Mouse (Mus musculus): Measurements from ENCODE around the gene Npy. TPM values are rescaled to one million over a fixed set of nuclear protein-coding genes. Genes with fewer than 3 reads are reported as not detected.

Npy gene
- total RNA-seq (2014; fragmentation: Nextera tagmentation) (not detected in 2 replicates), total RNA-seq (2017) (not detected in 2 replicates)

GRCm38 (mm10) chr6:49821961-49822870 lies at the start of gene Npy:
Gene Npy (plus strand): TSS chr6:49822710.
- ATAC-seq (replicated peaks; ENCODE audit: poor library complexity, severe bottlenecking): peak; percentile 84

DNA sequence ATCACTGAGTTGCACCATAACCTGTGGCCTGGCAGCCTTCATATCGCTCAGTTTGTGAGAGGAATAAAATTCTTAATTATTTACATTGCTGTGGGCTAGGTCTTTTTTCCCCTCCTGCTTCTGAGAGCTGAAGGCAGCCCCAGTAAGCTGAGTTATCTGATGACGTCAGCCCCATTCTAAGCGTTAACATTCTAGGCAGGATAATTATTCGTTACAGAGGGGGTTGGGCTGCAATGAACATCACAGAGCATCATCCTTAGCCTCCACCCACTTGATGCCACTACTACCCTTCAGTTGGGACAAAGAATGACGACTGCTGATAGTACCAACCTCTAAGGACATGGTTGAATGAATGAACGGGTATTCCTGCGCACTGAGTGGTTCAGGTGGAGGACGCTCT lies 47.5 kb upstream of the Npy start:
- no peak for ATAC-seq (replicated peaks; ENCODE audit: poor library complexity, severe bottlenecking)

- ATAC-seq (replicated peaks; ENCODE audit: poor library complexity, severe bottlenecking): peak; percentile 80
These were observed 44.4 kb upstream of the Npy start for GRCm38 (mm10) chr6:49778109-49778508.

GRCm38 (mm10) chr6:49778729-49779128 lies 43.8 kb upstream of the Npy start:
- no peak for ATAC-seq (replicated peaks; ENCODE audit: poor library complexity, severe bottlenecking)

- ATAC-seq (replicated peaks; ENCODE audit: poor library complexity, severe bottlenecking): no peak
These were observed 42.9 kb upstream of the Npy start for GRCm38 (mm10) chr6:49779606-49780005.

- no peak for ATAC-seq (replicated peaks; ENCODE audit: poor library complexity, severe bottlenecking)
These were observed 41.6 kb upstream of the Npy start for GRCm38 (mm10) chr6:49780846-49781400.

GRCm38 (mm10) chr6:49781852-49782251 lies 40.7 kb upstream of the Npy start:
- ATAC-seq (replicated peaks; ENCODE audit: poor library complexity, severe bottlenecking): peak; percentile 45

GRCm38 (mm10) chr6:49782679-49783078 lies 39.8 kb upstream of the Npy start:
- ATAC-seq (replicated peaks; ENCODE audit: poor library complexity, severe bottlenecking): no peak

DNA sequence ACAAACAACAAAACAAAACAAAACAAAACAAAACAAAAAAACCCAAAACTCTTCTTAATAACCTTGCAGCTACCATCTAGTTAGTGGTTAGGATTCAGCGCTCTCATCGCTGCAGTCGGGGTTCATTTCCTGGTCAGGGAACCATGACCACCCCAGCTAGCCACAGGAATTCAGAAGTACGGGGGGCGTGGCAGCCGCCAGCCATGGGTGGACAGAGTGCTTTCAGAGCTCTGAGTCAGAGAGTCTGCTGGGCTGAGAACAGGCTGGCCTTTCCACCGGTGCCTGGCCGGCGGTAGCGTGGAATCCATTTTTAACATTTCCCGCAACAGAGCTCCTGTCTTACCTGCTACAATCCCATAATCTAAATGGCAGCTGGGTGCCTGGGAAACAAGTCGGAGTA lies 30.0 kb upstream of the Npy start:
- ATAC-seq (replicated peaks; ENCODE audit: poor library complexity, severe bottlenecking): no peak

DNA sequence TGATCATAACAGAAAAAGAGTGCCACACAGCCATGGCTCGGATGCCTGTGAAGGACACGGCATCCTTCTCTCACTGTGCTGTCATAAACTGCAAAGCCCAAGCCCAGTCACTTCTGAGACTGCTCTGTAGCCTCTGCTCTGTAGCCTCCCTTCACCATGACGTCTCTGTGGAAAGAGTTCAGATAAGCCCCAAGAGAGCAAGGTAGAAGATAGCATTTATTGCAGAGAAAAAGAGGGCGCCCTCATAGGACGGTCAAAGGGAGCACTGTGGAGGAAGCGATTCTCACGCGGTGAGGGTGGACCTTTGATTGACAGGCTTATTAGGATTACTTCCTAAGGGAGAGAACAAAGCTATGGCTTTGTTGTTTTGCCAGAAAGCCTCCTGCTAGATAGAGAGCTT lies 18.4 kb upstream of the Npy start:
- ATAC-seq (replicated peaks; ENCODE audit: poor library complexity, severe bottlenecking): no peak

- no peak for ATAC-seq (replicated peaks; ENCODE audit: poor library complexity, severe bottlenecking)
These were observed 14.4 kb upstream of the Npy start for GRCm38 (mm10) chr6:49808076-49808475.

GRCm38 (mm10) chr6:49817183-49817582 lies 5.3 kb upstream of the Npy start:
- ATAC-seq (replicated peaks; ENCODE audit: poor library complexity, severe bottlenecking): no peak

DNA sequence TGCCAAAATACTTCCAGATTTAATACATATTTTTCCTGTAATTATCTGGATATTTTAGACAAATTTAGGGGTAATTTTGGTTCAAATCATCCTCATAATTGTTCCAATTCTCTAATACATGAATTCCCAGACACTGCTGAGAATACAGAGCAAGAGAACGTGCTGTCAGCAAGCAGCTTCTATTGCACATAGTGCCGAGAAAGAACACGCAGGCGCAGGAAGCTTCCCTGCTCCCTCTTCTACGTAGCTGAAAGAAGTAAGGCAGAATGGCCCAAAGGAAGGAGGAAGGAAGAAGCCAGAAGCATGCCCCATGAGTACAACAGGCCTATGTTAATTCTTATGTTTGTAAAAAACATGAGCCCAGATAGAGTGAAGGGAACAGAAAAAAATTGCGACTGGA lies 4.9 kb upstream of the Npy start:
- no peak for ATAC-seq (replicated peaks; ENCODE audit: poor library complexity, severe bottlenecking)

DNA sequence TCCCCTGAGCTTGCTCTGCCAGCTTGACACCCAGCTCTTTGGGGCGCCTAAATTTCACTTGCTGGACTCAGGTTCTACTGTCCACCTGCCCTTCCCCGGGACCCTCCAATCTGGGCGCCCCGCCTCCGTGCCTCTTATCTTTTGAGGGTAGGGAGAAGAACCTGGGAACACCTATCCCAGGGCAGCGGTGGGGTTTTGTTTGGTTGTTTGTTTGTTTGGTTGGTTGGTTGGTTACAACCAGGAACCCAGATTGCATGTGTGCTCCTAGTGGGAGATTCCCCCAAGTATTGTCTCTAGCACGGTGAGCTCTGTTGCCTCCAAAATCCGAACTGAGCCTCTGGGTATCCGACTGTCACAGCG lies 341 bp downstream of the Npy start:
- no peak for ATAC-seq (replicated peaks; ENCODE audit: poor library complexity, severe bottlenecking)

DNA sequence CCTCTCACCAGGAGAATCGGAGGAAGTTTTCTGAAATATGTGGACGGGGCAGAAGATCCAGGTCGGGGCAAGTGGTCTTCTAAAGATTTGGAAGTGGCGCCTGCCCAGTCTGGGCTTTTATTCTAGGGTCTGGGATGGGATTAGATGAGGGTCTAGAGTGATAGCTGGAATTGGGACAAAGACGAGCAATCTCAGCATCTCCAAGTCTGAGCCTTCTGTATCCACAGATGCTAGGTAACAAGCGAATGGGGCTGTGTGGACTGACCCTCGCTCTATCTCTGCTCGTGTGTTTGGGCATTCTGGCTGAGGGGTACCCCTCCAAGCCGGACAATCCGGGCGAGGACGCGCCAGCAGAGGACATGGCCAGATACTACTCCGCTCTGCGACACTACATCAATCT lies 861 bp downstream of the Npy start:
- no peak for ATAC-seq (replicated peaks; ENCODE audit: poor library complexity, severe bottlenecking)

DNA sequence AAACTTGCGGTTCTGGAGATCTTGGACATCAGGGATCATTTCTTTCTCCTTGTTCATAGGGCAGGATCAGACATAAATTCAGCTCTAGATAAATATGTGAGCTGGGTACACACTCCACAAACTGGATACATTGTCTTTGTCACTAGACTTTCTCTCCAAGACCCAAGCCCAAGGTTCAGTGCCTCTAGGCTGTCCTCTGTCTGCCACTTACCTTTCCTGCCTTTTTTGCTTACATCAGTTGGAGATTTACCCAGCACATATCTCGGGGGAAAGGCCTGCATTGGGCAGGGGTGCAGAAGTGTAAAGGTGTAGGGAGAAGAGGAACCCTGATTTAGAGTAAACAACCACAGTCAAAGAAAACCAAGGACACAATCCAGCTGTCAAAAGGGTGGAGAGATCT lies 1.3 kb downstream of the Npy start:
- ATAC-seq (replicated peaks; ENCODE audit: poor library complexity, severe bottlenecking): no peak

DNA sequence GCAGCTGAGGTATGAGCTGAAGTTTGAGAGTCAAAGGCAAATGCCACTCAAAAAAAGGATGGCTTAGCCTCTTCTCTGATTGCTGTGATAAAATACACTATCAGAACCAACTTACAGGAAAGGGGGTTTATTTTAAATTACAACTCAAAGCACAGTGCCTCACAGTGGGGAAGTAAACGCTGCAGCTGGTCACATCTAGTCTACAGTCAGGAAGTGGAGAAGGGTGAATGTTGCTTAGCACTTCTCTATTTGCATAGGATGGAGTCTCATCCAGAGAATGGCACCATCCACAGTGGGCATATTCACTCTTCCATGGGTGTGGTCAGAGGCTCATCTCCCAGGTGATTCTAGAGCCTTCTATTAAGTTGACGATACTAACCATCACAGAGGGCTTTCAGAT lies 9.1 kb downstream of the Npy start:
- ATAC-seq (replicated peaks; ENCODE audit: poor library complexity, severe bottlenecking): no peak; the same call in 1 of the 2 replicates

- ATAC-seq (replicated peaks; ENCODE audit: poor library complexity, severe bottlenecking): no peak
These were observed 34.3 kb downstream of the Npy start for GRCm38 (mm10) chr6:49856830-49857229.

GRCm38 (mm10) chr6:49867571-49867970 lies 45.1 kb downstream of the Npy start:
- no peak for ATAC-seq (replicated peaks; ENCODE audit: poor library complexity, severe bottlenecking)

- ATAC-seq (replicated peaks; ENCODE audit: poor library complexity, severe bottlenecking): no peak
These were observed 48.6 kb downstream of the Npy start for GRCm38 (mm10) chr6:49871071-49871470.

DNA sequence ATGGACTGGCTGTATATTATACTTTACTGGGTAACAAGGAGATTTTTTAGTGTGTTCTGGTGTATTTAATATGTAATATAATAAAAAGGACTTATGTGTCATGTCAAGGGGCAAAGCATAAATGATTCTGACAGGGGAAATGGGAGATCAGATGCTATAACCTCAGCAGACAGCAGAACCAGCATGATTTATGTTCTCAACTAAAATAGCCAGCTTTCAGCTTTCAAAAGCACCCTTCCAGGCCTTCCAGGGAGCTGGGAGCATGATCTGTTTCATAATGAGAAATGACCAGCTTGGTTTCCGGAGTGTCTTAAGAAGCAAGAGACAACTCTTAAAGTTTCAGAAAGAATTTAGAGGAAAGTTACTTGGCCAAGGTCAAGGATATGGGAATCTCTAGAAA lies 51.0 kb downstream of the Npy start:
- no peak for ATAC-seq (replicated peaks; ENCODE audit: poor library complexity, severe bottlenecking)

DNA sequence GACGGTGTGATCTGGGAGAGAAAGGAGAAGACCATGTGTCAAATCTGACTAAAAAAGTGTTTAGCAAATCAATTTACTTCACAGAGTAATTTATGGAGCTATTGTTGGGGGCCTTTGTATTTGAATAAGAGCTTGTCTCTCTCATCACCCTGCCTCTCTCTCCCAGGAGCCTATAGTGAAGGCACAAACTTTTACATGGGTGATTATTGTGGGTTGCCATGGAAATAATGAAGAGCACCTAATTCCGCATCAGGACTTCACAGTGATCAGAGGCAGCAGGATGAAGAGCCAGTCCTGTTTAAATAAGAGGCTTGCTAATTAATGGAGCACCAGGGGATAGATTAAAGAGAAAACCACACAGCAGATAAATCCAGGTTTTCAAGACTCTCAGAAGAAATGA lies 52.6 kb downstream of the Npy start:
- no peak for ATAC-seq (replicated peaks; ENCODE audit: poor library complexity, severe bottlenecking)

Data from granulocyte monocyte progenitor cell, adult 5-6 weeks (primary cell).